Mouse (Mus musculus) spleen, adult 2 months (tissue): ENCODE data around the gene Fancl.

Source experiments
- CTCF ChIP-seq: fragments of 200-500 bp; IDR thresholded peaks from 2 replicates; pipeline ENCODE4 v1.5.1; 2011; ENCODE audit warnings: mild to moderate bottlenecking, inconsistent platforms; ENCODE audit not compliant: insufficient read depth, insufficient read length, insufficient replicate concordance; ENCODE audit errors: extremely low read depth
- POLR2A ChIP-seq: fragments of 200-500 bp; IDR thresholded peaks from 2 replicates; pipeline ENCODE4 v1.6.1; 2011; ENCODE audit warnings: low read depth, low read length, inconsistent platforms

DNA sequence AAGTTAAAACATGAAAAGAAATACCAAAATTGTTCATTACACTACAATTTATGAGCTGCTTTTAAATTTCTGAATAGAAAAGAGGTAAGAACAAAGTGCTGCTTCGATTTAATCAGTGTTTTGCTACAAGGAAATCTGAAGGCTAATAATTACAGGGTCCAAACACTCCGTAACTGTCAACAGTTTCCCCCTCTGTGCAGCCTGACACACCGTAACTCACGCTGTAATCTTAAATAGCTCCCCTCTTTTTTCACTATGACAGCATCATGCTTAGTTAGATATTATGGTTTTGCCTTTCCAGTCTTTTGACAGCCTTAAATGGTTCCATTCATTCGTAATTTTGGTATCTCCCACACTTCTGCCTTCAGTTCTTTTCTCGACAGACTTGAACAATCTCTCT, 4.4 kb upstream of the Fancl start:
- TF ChIP-seq CTCF (no peak), POLR2A (no peak)
